Mouse (Mus musculus) activated CD4-positive, CD25-positive, alpha-beta regulatory T cell, adult 4 months (primary cell): ENCODE measurements around the gene Tbc1d30. TPM values are rescaled to one million over a fixed set of nuclear protein-coding genes. Genes with fewer than 3 reads are reported as not detected.

ENCODE experiments used
- ATAC-seq: one replicate; pipeline ENCODE4 v1.8.0; 2017
- polyA plus RNA-seq, 2 experiments: library from polyadenylated mRNA; unstranded; fragments of 100-300 nt; shearing (Covaris generic); gene quantifications; one replicate each; pipeline ENCODE4 v1.2.1; 2017

The Tbc1d30 gene
- polyA plus RNA-seq, 2 experiments from 2014 or later: 5.0 to 5.7 TPM

- ATAC-seq: peak; percentile 72
Observed at GRCm38 (mm10) chr10:121310511-121311221, 40.4 kb downstream of the Tbc1d30 start.

DNA sequence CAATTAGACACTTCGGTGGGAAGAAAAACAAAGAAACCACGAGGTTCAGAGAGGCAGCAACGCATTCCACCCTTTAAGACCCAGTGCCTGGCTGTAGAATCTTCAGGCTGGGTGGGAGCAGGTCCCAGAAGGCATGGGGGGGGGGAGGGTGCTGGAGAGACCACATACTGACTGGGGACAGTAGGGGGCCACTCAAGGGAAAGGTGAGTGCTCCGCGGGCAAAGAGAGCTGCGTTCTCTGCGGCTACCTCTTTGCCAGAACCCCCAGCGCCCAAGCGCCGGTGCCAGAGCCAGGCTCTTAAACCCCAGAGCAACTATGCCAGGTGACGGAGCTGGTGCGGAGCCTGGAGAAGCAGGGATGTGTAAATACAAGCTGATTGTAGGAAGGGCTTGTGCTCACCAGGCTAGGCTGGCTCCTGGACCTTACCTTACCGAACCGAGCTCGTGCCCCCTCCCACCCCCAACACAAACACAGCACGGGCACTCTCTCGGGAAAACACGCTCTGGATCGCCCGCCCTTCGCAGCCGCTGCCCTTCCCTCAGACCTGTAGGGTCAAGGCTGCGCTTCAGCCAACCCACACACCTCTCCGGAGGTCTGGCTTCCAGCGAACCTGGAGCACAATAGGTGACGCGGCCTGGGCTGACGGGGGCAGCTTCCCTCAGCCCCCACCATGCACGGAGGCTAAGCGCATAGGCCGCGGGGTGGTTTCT lies 41.1 kb downstream of the Tbc1d30 start:
- no peak for ATAC-seq

DNA sequence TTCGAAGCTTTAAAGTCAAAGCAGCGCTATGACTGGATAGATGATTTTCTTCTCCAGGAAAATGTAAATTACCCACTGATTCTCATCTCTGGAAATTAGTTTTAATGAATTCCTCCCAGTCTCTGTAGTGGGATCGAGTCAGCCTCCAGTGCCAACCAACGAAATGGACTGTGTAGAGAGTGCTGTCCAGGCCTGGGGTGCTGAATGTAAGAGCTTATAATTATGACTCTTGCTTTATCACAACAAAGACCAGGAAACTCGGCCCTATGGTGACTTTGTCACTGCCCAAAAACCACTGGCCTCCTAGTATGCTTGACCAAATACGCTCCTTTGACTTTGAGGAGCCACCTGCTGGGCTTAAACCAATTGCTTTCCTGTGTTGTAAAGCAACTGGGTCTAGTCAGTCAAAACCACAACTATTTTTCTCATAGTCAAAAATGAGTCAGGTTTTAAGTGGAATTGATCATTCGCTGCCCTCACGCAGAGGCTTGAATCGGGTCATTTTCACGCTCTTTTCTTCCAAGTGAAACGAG lies 41.9 kb downstream of the Tbc1d30 start:
- peak; percentile 20 for ATAC-seq

DNA sequence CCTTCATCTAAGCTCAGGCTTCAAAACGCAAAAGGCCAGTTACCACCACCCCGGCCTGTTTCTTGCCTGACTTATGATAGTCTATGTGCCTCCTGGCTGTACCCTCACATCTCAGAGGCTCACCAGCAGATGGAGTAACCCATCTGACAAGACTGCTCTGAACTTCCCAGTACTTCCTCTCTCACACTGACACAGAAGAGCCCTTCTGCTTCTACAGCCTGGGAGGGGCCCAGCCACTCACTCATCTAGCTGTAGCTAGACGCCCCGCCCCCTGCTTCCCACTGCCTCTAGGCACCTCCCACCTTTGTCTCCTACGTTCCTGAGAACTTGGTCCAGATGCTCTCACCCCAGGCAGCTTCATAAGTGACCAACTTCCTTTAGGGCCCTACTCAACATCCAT lies 45.6 kb downstream of the Tbc1d30 start:
- ATAC-seq: no peak

DNA sequence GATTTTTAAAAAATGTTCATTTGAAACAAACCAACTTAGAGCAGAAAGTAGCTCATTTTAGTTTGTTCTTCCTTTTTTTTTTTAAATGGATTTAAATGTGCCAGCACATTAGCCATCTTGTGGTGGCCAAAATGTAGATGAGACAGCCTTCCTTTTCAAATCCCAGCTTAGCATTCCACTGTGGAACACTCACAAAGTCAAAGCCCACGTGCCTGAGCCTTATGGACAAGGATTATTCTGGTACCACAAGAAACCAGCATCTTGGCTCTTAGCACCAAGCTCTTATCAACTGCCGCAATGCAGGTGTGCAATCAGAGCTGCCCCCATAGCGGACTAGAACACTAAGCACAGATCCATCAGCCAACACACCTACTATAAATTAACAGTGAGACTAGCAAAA lies 47.5 kb downstream of the Tbc1d30 start:
- ATAC-seq: no peak

DNA sequence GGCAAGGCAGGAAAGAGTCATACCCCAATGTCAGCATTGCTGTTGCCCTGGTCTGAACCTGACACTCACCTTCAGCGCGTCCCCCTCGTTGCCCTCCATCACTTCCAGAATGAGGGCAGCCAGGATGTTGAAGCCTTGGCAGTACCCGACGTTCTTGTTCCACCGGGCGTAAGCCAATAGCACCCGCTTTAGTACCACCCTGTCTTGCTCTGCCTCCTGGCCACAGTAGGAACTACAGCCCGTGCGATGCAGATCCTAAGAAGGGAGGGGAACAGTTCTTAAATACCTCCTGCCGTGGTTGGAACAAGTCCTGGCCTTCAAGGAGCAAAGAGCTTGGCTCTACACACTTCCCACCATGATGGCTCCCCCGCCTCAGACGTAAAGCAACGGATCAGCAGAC lies 49.2 kb downstream of the Tbc1d30 start:
- no peak for ATAC-seq

DNA sequence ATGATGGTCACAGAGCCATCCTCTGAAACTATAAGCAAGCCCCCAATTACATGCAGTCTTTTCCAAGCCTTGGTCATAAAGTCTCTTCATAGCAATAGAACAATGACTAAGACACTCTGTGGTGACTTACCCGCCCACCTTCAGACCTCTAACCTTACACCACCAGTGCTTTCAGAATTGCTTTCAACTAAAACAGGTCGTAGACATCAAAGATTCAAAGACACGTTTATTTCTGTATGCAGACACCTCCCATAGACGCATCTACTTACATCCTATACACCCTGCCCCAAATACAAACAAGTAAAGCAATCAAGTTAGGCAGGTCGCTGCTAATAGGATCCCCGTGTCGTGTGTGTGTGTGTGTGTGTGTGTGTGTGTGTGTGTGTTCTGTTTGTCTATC lies 50.4 kb downstream of the Tbc1d30 start:
- ATAC-seq: peak; percentile 51

DNA sequence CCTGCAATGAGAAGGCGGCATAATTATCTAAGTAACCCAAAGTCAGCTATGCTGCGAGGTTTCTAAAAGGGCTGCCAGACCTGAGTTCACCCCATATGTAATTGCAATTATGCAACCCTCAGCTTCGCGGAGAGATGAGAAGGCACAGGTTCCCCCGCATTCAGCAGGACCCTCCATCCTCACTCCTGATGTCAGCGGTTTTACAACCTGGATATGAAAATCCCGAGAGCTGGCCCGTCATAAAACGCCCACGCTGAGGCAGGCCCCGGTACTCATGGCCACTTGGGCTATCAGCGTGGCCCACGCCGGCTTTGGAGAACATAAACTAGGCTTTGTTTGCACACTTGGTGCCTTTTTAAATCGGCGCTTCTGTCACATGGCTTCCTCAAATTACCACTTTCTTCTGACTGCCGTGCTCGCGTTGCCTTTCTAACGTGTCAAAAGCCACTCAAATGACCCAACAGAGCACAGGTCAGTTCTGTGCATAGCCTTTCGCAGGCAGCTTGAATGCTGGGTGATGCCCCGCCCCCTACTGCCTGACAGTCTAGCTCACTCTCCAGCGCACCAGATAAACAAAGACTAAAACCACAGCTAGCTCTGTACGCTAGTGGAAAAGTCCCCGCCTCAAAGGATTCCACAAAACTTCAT lies 53.9 kb downstream of the Tbc1d30 start:
- peak; percentile 72 for ATAC-seq

DNA sequence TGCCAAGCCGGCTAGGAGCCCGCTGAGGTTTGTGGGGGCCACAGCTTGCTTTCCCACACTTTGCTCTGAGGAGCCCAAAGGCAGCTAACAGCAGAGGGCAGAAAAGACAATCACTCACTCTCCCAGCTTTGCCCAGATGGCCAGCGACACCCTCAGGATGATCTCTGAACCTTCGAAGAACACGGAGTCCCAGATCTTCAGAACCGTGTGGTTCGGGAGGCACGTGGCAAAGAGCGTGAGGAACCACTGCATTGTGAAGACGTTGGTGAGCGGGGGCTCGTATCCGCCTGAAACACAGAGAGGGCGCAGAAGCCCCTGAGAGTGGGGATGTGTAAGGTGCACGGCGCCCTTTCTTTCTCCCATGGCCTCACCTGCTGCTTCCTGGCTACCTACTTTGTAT lies 56.6 kb downstream of the Tbc1d30 start:
- no peak for ATAC-seq

DNA sequence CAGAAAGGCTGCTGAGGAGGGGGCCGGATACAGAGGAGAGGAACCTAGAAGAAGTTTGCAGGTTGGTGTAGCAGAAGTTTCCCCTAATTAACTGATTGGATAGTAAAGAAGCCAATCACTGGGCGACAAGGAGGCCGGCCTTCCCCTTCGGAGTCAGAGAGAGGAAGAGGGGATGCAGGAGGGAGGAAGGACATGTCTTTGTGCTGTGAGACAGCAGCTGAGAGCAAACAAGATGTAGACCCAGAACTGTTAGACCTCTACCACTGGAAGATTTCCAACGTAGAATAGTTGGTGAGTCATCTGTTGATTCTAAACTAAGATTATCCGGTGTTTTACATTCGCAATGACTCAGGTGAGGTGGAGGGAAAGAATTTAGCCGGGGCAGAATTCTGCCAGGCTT lies 57.2 kb downstream of the Tbc1d30 start:
- peak; percentile 76 for ATAC-seq

DNA sequence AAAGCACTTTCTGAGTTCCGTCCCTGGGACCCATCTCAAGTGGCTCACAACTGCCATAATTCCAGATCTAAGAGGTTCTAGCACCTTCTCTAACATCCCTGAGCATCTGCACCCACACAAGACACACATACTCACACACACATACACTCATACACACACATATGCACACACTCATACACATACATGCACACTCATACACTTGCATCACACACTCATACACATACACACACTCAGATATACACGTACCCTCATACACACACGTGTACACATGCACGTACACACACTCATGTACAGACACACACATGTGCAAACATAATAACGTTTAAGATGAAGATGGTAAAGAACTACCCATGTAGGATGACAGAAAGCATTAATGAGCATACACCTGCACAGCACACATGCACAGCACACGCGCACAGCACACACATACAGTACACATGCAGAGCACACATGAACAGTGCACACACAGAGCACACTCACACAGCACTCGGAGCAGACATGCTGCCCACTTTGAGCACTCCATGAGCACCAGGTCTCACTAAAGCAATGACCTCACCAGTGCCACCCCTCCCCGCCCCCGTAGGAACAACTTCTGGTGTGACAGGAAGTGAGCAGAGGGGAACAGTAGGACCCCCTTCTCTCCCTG lies 59.7 kb downstream of the Tbc1d30 start:
- ATAC-seq: no peak

- ATAC-seq: no peak
Observed at GRCm38 (mm10) chr10:121290682-121291078, 60.4 kb downstream of the Tbc1d30 start.

GRCm38 (mm10) chr10:121289970-121290681 lies 61.0 kb downstream of the Tbc1d30 start:
- peak; percentile 9 for ATAC-seq

DNA sequence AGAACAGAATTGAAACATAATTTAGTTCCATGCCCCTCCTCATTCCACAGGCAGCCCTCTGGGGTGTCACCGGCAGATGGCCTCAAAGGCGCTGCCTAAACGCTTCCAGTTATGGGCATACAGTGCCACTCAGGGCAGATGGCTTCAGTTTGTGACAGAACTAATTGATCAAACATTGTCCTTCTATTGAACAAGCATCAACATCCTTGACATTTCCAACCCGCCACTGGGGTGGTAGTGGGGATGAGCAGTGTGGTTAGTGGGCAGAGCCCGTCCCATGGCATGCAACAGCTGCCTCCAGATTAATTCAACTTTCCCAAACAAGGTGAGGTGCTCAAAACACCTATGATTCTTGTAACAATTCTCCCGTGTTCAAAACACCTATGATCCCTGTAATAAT lies 68.2 kb downstream of the Tbc1d30 start:
- ATAC-seq: no peak

DNA sequence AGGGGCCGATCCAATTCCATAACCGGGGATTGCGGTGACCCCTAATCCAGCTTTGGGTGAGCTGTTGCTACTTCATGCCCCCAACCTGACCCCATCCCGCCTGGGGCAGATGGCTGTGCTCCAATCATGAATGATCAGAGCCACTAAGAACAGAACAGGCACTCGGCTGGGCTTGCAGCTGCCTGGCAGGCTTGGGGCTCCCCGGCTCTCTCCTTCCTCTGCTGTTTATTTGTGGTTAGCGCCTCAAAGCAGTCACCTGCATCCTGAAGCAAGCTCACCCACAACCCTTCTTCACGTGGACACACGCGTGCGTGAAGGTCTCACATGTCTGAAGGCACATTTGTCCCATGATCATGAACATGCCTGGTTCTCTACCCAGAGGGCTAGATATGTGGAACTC lies 68.6 kb downstream of the Tbc1d30 start:
- ATAC-seq: no peak

- no peak for ATAC-seq
Observed at GRCm38 (mm10) chr10:121280943-121281342, 70.1 kb downstream of the Tbc1d30 start.

DNA sequence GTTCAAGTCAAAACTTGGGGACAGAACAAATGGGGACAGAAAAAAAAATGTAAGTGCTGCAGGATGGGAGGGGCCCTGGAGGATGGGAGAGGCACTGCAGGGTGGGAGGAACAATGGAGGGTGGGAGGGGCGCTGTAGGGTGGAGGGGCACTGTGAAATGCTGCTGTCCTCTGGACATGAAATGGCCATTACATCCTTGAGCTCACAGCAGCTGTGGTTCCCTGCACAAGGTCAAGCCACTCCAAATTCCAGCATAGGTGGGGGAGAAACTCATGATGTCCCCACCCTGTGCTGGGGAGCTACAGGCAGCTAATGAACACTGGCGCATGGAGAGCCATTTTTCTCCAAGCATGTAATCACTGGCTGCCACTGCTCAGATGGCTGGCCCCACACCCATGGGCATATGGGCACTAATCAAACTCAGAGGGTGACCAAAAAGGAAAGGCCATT lies 74.0 kb downstream of the Tbc1d30 start:
- no peak for ATAC-seq

GRCm38 (mm10) chr10:121274964-121275363 lies 76.1 kb downstream of the Tbc1d30 start:
- ATAC-seq: peak; percentile 52

DNA sequence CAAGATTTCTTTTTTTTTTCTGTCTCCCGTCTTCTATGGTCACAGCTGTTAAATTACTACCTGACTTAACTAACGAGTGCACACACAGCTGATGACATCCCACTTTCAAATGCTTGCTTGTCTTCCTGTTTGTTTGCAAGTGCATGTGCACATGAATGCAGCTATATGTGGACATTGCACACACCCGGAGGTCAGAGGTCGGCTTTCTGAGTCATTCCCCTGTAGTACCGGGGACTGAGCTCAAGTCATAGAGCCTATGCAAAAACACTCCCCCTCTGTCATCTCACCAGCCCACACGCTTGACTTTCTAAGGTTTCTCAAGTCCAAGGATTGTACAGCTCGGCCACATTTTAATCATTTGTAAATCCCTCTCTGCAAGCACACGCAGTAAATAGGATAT lies 80.1 kb downstream of the Tbc1d30 start:
- no peak for ATAC-seq

DNA sequence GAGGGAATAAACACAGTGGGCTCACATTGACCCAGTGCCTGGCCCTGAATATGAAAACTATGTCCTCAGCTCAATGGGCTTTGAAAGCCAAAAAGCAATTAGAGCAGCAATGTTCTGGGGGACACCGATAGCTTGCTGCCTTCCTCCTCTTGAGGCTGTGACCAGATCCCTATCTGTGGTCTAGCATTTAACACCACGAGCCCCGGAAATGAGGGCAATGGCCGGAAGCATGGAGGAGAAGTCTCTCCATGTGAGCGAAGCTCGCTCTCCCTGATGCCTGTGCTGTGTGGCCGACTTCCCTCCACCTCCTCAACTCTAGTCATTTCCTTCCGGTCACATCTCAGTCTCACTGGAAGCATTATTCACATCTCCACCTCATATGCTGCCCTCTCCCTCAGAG lies 82.3 kb downstream of the Tbc1d30 start:
- peak; percentile 40 for ATAC-seq

- no peak for ATAC-seq
Observed at GRCm38 (mm10) chr10:121264204-121264575, 86.9 kb downstream of the Tbc1d30 start.

- ATAC-seq: peak; percentile 92
Observed at GRCm38 (mm10) chr10:121263520-121264203, 87.4 kb downstream of the Tbc1d30 start.
